Mouse (Mus musculus) liver (tissue): ENCODE measurements around the gene Pepd.
A peak's percentile ranks its signal among the peaks of the same experiment; 100 is the strongest.

Experiments used
- DNase-seq: peaks from one replicate; pipeline ENCODE4 v3.0.0-alpha.2; 2020; ENCODE audit warnings: mixed read lengths

The Pepd gene

DNA sequence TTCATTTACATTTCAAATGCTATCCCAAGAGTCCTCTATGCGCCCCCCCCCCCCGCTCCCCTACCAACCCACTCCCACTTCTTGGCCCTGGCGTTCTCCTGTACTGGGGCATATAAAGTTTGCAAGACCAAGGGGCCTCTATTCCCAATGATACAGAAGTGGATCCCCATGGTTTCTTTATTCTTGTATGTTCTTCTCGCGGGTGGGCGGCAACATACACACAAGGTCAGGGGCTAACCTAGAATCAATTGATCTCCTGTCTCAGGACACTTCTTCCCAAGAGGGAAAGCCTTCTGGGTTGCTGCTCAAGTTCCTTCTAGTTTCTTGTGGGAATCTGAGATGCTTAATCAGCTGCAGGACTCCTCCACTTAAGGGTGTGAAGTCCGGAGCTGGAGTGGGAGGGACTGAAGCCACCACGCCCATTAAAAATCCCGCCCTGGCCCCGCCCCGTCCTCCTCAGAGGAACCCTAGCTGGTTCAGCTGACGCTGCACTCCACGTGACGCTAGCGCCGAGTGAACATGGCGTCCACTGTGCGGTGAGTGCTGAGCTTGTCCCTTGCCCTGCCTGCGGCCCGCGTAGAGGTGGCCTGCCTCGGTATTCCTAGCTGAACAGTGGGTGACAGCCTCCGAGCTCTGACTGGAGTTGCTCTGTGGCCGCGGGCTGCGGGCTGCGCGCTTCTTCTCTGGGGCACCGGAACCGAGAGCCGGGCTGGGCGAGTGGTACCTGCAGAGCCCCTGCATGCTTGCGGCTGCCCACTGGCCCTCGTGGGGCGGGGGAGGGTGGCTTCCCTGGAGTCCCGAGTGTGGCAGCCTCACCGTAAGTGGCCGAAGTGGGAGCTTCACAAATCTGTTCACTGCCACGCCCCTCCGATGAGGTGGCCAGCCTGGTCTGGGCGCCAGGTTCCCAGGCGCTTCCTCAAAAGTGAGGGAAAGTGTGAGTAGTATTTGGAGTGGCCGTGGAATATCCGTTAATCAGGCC, at the start of gene Pepd:
Gene Pepd (plus strand): TSS at position 461 of the 979 bp plus-strand sequence.
- DNase-seq, result peak; percentile 93

DNA sequence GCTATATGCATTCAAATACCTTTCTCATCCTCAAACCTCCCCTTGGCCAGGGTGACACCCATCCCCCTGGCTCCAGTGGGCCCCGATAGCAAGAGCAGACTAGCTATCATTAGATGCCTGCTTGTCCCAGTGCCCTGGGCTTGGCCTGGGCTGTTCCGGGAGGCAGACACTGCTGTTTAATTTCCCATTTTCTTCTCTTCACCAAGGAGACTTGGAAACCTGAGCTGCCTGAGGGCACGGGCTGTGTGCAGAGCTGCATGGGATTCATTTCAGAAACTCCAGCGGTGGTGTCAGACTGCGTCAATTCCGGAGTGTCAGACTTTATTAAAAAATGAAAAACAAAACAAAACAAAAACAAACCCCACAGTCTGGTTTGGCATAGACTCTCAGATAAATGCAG, 44.9 kb upstream of the Pepd start:
- no peak for DNase-seq

DNA sequence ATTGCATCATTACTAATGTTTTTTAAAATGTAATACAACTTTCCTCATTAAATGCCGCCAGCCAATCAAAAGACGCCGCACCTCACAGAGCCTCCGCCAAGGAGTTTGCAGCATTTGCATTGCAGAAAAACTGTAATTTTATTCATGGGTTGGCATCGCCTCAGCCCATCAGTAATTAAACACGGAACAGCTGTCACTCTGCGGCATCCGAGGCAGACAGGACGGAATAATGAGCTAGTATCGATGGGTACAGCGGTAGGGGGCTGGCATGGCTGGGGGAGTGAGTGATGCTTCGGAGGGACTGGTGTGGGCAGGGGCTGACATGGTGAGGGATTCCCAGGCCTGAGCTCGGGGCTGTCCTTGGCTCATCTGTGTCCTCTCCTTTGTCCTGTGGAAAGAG, 42.5 kb upstream of the Pepd start:
- no peak for DNase-seq

DNA sequence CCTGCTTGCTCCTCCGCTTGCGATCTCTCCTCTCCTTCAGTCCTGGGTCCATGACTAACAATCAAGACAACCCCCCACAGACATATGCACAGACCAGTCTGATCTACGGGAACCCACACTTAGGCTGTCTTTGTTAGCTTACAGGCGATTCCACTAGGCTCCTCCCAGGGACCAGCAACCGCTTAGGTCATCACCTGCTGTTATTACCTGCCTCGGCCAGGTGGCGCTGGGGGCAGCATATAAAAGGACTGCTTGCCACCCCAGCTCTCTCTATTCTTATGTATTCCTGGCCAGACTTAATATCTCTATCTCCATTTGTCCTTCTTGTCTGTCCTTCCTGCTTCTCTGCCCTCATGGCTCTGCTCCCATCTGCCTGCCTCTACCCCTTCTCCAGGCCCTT, 35.4 kb upstream of the Pepd start:
- DNase-seq, result peak; percentile 11

DNA sequence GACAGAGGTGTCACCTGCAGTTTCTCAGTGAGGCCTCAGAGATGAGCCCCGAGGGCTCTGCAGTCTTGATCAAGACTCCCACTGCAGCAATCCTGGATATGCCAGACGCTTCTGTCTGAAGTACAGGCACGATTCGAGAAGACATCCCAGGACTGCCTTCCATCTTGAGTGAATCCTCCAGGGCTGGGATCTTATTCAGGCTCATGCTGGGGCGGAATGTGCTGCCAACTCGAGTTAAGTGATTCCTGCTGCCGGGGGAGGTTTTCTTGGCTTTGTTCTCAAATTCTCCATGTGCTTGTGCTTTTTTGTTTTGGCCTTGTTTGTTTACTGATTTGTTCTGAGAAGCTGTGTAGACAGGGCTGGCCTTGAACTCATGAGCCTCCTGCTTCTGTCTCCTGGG, 34.4 kb upstream of the Pepd start:
- DNase-seq, result no peak

DNA sequence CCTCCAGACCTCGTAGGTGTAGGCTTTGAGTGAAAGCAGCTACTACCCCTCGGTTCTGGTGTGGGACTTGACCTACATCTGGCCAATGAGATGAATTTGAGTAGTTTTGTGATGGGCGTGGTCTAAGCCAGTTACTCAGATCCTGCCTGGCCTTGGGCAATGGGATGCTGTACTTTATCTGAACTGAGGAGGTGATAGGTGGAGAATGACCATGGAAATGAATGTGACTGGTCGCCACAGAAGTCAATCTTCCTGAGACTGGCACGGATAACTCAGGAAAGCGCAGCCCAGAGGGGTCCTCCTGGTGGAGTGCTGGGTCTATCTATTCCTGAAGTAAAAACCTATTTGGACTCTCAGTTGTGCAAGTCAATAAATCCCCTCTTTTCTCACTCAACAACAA, 23.7 kb upstream of the Pepd start:
- DNase-seq, result no peak

DNA sequence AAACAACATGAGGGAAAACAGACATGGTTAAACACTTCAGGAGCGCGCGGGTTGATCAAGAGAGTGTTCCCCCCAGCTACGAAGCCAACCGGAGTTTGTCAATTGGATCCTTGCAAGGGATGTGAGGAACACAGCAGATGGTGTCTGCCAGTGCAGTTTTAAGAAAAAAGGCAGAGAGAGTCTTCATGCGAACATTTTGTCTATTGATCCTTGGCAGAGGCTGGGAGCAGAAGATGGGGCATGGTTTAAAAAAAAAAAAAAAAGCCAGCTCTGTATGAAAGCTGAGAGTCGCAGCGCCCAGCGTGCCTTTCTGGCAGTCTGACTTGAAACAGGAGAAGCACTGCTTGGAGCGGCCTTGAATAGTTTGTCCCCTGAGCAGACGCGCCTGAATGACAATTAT, 23.3 kb upstream of the Pepd start:
- DNase-seq, result no peak

DNA sequence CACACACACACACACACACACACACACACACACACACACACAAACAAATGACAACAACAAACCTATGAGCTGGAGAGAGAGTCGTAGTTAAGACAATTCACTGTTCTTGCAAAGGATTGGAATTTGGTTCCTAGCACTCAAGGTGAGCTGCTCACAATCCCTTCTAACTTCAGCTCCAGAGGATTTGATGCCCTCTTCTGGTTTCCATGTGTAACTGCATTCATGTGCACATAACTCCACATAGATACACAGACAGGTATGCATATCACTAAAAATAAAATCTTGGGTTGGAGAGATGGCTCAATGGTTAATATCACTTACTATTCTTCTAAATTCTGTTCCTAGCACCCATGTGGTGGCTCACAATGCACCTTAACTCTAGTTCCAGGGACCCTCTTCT, 19.3 kb upstream of the Pepd start:
- no peak for DNase-seq

DNA sequence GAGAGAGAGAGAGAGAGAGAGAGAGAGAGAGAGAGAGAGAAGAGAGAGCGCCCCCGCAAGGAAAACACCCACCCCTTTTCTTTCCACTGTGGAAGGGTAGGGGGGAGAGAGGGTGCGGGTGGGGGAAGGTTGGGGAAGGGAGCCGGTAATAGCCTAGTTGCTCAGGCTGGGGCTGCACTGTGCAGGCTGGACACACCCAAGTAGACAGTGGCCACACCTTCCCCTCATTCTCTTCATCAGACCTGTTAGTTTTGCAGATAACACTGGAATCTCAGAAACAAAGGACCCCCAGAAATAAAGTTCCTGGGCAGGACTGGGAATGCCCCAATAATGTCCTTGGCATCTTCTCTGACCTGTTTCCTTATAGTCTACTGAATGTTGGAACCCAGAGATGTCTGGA, 15.7 kb upstream of the Pepd start:
- DNase-seq, result no peak

DNA sequence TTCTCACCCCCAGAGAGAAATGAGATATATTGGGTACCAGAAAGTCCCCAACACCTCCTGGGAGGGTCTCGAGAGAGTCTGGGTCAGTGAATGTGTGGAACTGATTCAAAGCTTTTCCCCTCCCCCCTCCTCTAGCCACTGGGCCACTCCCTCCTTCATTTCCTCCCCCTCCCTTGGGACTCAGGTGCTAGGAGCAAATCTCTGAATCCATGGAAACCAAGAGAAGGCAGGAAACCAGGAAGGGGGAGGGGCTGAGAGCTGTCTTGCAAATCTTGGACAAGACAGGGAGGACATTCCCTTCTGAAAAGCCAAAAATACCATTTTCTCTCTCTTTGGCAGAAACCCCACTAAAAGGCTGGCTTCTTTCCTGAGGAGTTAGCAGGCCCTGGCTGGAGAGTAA, 15.1 kb upstream of the Pepd start:
- DNase-seq, result no peak

DNA sequence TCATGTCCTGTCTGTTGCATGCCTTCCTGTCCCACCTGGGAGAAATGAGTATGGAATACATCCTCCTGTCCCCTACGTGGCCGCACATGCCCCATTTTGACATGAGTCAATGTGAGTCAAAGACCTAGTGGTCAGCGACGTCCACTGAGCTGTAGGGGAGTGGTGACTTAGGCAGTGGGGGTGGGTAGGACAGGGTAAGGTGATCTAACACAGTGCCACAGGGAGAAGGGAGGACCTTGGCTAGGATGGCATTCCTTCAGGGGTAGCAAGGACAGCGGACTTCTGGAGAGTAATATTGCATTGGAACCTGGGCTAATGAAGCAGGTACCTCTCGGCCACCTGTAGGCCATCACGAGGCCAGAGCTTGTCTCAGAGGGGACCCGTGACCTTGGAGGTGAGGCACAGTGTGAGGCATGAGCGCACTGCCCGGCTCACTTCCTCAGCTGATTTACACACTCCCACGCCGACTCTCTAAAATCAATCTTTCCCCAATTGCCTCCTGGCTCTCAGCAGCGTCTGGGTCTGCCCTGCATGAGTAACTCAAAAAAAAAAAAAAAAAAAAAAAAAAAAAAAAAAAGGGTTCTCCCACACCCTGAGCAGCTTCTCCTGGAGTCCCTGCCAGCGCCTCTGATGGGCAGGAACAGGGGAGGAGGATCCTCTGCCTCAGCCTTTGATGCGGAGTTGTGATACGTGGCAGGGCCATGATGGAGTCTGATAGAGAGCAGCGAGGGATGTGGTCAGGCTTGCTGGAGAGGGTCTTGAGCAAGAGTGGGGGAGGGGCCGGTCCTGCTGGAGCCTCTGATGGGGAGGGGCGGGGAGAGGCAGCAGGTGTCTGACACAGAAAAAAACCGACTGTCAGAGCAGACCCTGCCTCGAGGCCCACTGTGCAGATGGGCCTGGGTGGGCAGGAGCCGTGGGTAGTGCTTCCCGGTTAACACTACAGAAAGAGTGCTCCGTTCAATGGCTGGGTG, 1.8 kb upstream of the Pepd start:
- no peak for DNase-seq

DNA sequence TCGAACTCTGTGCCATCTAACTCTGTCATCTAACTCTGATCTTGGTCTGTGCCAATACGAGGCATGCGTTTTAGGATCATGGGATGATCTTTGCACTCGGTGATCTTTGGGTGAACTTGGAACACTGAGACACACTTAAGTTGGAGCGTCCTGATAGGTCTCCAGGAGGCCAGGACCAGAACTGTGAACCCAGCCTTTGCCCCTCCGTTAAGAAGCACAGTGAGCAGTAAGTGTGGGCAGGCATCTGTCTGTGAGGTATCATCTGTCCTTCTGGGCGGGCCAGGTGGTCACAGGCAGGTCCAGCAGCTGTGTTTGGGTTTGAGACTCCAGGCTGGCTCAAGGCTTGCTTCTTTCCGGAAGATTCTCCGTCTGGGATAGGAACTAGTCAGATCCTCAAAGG, 1.8 kb downstream of the Pepd start:
- DNase-seq, result no peak

DNA sequence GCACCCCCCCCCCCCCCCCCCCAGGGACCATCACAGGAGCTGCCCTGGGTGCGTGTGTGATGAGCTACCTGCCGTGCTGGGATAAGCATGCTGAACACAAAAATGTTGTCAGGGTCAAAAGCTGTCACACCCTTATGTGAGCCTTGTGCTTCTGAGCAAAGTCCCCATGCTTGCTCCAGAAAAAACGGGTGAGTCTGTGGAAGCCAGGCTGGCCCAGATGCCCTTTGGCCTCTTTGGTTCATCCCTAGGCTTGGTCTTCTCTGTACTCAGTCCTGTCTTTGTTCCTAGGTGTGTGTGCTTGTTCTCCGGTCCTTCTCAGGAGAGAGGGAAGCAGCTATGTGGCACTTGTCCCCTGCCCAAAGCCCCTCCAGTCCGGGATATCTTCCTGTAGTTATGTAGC, 3.4 kb downstream of the Pepd start:
- DNase-seq, result no peak

DNA sequence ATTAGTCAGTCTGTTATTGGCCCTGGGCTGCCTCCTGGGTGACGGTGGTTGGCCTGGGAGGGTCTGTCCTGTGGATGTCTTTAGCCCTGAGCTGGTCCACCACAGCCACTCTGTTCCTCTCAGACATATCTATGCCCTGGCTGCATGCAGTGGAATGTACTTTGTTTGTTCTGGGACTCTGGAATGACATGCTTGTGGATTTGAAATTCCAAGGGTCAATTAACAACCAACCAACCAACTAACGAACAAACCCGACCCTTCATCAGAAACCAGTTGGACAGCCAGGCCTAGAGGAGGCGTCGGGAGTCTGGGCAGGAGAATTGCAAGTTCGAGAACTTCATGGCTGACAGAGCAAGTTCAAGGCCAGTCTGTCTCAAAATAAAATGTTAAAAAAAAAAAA, 5.4 kb downstream of the Pepd start:
- DNase-seq, result no peak

DNA sequence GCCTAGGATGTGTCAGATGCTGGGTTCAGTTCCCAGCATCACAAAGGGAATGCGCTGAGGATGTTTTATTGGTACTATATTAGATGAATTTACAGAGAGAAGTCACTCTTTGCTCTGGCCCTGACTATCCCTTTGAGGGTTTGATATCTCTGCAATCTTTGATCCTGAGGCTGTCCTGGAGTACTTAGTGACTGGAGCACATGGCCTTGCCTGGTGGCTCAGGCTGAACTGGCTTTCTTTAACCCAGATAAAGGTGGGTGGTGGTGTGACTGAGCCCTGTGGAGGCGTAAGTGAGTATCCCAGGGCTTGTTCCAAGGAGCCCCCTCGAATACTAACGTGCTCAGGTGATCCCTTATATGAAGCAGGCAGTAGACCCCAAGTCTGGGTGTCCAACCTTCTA, 5.8 kb downstream of the Pepd start:
- DNase-seq, result no peak

DNA sequence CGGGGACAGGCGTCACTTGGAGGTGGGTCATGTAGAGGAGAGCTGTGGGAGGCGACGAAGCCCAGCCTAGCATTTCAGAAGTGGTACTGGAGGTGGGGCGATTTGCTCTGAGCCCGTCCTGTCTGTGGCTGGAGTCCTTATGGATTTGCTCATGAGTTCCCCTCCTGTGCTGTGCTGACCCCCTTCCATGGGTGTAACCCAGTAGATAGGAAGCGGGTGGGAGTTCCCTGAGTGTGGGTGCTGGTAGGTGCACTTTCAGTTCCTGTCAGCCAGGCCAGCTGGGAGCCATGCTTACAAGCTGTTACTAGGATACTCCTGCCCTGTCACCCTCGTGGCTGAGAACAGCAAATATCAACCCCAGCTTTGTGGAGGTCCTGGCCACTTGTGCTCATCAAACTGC, 6.2 kb downstream of the Pepd start:
- no peak for DNase-seq

DNA sequence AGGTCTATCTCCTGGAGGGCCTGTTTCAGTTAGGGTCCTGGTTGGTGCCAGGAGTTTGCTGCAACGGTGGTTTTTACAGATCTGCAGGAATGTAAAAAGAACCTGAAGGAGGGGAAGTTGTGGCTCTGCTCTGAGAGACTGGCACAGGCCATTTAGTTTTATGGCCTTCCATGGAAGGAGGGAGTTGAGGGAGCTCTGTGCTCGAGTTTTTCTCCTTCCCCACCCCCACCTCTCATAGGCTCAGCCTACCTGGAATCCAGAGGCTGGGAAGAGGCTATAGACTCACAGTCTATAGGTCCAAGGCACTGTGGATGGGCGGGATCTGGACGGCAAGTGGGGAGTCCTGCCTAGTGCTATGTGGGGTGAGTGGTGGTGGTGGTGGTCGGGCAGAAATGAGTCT, 6.9 kb downstream of the Pepd start:
- DNase-seq, result no peak

DNA sequence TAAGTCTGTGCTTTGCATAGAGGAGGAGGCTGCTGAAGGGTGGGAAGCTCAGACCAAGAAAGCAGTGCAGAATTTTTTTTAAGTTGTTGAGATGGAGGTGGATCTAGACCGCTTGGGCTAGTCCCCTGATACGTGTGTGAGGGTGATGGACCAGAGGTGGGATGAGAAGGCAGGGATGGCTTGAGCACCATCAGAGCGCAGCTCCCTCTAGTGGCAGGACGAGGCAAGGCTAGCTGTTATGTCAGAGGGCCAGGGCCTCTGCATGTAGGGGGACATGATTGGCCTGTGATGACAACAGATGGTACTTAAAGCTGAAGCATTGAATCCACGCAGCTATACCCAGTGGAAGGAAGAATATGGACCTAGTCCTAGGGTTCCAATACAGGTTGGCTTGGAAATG, 7.6 kb downstream of the Pepd start:
- peak; percentile 70 for DNase-seq

DNA sequence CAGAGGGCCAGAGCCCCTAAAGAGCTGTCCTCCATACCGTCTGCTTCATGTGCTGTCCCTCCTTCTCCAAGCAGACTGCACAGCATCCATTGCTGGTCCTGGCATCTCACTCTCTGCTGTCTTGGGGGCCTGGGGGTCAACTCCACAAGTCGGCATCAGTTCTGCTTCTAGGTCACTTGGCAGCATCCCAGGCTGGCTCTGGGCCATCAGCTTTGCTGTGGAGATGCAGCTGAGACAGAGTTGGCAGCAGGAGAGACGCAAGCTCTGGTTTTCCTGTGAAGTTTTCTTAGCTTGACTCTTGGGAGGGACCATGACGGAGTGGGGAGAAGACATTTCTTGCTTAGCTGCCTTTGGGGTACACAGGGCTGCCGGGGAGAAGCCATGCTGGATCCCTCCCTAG, 13.0 kb downstream of the Pepd start:
- no peak for DNase-seq

DNA sequence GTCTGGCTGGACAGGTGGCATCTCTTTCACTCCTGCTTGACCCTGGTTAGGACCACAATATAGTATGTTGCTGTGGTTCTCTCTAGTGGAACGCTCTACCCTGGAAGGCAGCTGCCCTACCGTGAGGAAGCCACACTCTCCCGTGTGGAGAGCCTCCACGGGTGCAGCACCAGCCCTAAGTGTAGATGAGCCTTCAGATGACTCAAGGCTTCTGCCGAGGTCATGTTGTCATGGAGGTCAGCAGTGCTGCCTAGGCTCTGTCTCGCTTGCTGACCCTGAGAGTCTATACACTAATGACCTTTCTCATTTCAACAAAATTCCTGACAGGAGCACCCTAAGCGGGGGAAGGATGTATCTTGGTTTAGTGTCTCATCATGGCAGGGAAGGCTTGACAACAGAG, 13.8 kb downstream of the Pepd start:
- DNase-seq, result no peak

DNA sequence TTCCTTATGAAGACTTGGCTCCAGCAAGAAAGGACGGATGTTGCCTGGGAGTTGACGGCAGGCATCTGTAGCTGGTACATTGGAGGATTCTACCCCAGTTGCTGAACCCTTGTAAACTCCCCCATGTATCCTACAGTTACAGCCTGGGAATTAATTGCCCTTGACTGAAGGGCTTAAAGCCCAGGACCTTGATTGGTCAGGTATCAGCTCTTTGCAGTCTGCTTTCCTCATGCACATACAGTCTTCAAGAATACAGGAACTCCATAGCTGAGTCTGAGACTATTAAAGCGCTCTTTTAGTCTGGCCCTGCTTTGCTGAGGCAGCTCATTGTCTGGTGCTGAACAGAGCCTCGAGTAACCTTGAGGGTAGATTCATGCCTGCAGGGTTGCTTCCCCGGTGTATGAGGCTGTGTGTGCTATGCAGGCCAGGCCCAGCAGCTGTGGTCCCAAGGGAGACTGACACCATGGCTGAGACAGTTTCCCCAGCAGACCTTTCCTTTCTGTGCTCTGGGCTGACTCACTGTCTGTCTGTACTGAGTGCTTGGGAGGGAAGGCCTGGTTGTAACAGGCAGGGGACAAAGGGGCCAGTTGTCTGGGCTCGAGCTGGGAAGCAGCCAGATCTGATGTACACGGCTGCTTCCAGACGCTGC, 17.6 kb downstream of the Pepd start:
- no peak for DNase-seq

DNA sequence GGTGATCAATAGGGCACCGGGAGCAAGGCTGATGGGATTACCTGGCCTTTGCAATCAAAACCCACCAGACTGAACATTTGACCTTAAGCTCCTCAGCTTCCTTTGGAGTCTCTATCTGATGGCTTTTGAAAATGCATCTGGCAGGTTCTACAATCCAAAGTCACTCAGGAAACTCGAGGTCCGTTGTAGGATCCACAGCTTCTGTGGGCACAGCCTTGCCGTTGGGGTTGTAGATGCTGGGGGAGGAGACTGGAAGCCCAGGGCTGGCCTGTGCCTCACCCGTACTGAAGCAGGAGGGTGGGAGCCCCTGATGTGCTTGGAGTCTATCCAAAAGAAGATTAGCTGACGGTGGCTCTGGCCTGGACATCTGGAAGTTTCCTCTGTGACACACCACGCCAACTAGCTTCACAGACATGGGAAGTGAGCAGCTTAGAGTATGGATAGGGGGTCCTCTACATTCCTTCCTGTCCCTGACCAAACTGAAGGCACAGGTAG, 18.1 kb downstream of the Pepd start:
- no peak for DNase-seq

DNA sequence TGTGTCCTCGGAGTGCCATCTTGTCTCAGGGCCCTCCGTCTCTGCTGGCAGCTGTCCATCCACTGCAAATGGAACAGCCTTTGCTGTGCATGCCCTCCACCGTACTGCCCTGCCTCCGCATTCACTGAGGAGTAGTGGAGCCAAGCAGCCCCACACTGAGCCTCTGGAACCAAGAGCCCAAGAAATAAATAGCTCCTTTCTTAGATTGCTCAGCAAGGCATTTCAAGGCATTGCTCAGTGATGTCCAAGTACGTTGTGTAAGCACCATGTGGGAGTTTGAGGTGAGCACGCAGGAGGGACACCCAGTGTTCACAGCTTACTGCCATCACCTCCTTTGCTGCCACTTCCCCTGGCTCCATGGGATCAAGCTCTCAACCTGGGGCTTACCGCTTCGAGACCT, 20.5 kb downstream of the Pepd start:
- DNase-seq, result no peak
